7 mouse cellular contexts compared by ENCODE assay signal in genomic region chr2:152951850-152952720, GRCm38 (mm10). TPM values are rescaled to one million over a fixed set of nuclear protein-coding genes. Genes with fewer than 3 reads are reported as not detected.
DNase-seq lines count a peak whose midpoint lies in the region; ATAC-seq and TF ChIP-seq lines count a peak whose summit lies in the region.

No protein-coding gene starts in this region.

- peak overlapping the region; percentile 97 for H3K4me2 ChIP-seq in lung, embryonic 15.5 days
- H3K4me2 ChIP-seq in limb, embryonic 11.5 days (ENCODE audit: low read depth, severe bottlenecking) = peak overlapping the region; percentile 99
- H3K4me2 ChIP-seq in stomach, embryonic 14.5 days (replicated peaks; ENCODE audit: low read depth, low read length) = peak overlapping the region; percentile 99

- peaks cover 11% of the 10 kb centered on the region; the same call in 1 of the 2 replicates for H3K4me1 ChIP-seq in lung, embryonic 15.5 days
- no peaks in the 10 kb centered on the region for H3K4me1 ChIP-seq in embryonic fibroblast, embryonic 13.5 days (ENCODE audit: control insufficient read depth, insufficient read depth, low read length)
- H3K4me1 ChIP-seq in limb, embryonic 11.5 days (ENCODE audit: control insufficient read depth, insufficient read depth, low read length) = 0 out of 2 replicates have a peak, but pooled peaks cover 4% of the 10 kb centered on the region
- peaks cover 5% of the 10 kb centered on the region; the same call in 1 of the 2 replicates for H3K4me1 ChIP-seq in stomach, embryonic 14.5 days (ENCODE audit: control insufficient read depth, insufficient read depth, low read length)

- no peaks in the 10 kb centered on the region for H3K36me3 ChIP-seq in lung, embryonic 15.5 days
- no peaks in the 10 kb centered on the region for H3K36me3 ChIP-seq in limb, embryonic 11.5 days (ENCODE audit: control insufficient read depth, insufficient read depth, low read length)
- no peaks in the 10 kb centered on the region for H3K36me3 ChIP-seq in stomach, embryonic 14.5 days (ENCODE audit: control insufficient read depth, insufficient read depth, low read length)

- no peak for DNase-seq in lung, postnatal 25 days (ENCODE audit: low spot score)
- DNase-seq in limb, embryonic 11.5 days (ENCODE audit: low spot score) = no peak
- no peak for DNase-seq in urinary bladder, postnatal 25 days (ENCODE audit: low spot score)
- no peak for DNase-seq in natural killer cell, adult 2 months (ENCODE audit: low spot score in 2 of 2)

- no peaks in the 10 kb centered on the region for H3K9me3 ChIP-seq in lung, embryonic 15.5 days
- H3K9me3 ChIP-seq in limb, embryonic 11.5 days (ENCODE audit: control insufficient read depth, low read length) = no peaks in the 10 kb centered on the region
- no peaks in the 10 kb centered on the region for H3K9me3 ChIP-seq in stomach, embryonic 14.5 days (ENCODE audit: control insufficient read depth, low read depth, low read length)

- ATAC-seq in lung, embryonic 15.5 days (ENCODE audit: borderline replicate concordance, extremely low read depth, low FRiP score, low TSS enrichment) = no peak
- no peak for ATAC-seq in limb, embryonic 11.5 days (ENCODE audit: insufficient number of reproducible peaks, low FRiP score, low TSS enrichment, low read depth)
- ATAC-seq in stomach, embryonic 14.5 days (ENCODE audit: insufficient number of reproducible peaks, insufficient read depth, low FRiP score, low read depth) = no peak

- H3K4me3 ChIP-seq in lung, embryonic 15.5 days = peak overlapping the region; percentile 55
- peak overlapping the region; percentile 53 for H3K4me3 ChIP-seq in embryonic fibroblast, embryonic 13.5 days (ENCODE audit: insufficient read depth, low read length)
- peak overlapping the region; percentile 59 for H3K4me3 ChIP-seq in limb, embryonic 11.5 days (ENCODE audit: low read depth, low read length)
- H3K4me3 ChIP-seq in stomach, embryonic 14.5 days (ENCODE audit: low read depth, low read length) = peak overlapping the region; percentile 57

- TF ChIP-seq POLR2A in embryonic fibroblast, embryonic 13.5 days (IDR thresholded peaks at IDR 0.05; ENCODE audit: low read depth, low read length) = no peak

- peaks cover 84% of the 10 kb centered on the region for H3K27me3 ChIP-seq in lung, embryonic 15.5 days
- peaks cover 24% of the 10 kb centered on the region for H3K27me3 ChIP-seq in limb, embryonic 11.5 days (ENCODE audit: control insufficient read depth, insufficient read depth, low read length)
- peaks cover 18% of the 10 kb centered on the region; the same call in 1 of the 2 replicates for H3K27me3 ChIP-seq in stomach, embryonic 14.5 days (ENCODE audit: control insufficient read depth, insufficient read depth, low read length)

- WGBS in lung, embryonic 15.5 days = 16% methylated on average over 13 of the region's 13 CpGs
- WGBS in limb, embryonic 11.5 days = 26% methylated on average over 13 of the region's 13 CpGs
- WGBS in stomach, embryonic 14.5 days = 18% methylated on average over 13 of the region's 13 CpGs

- H3K27ac ChIP-seq in lung, embryonic 15.5 days = no peak overlapping the region
- H3K27ac ChIP-seq in embryonic fibroblast, embryonic 13.5 days (ENCODE audit: insufficient read depth, low read length) = no peak overlapping the region
- no peak overlapping the region for H3K27ac ChIP-seq in limb, embryonic 11.5 days (replicated peaks; ENCODE audit: low read depth, low read length)
- H3K27ac ChIP-seq in stomach, embryonic 14.5 days (ENCODE audit: low read length) = no peak overlapping the region

- peak overlapping the region; percentile 47 for H3K9ac ChIP-seq in lung, embryonic 15.5 days
- peak overlapping the region; percentile 22 for H3K9ac ChIP-seq in limb, embryonic 11.5 days (ENCODE audit: low read length)
- H3K9ac ChIP-seq in stomach, embryonic 14.5 days (replicated peaks; ENCODE audit: low read depth, low read length) = 0 out of 2 replicates have a peak overlapping the region, but pooled peaks have one; percentile 36

- no peak for TF ChIP-seq CTCF in embryonic fibroblast, embryonic 13.5 days (IDR thresholded peaks at IDR 0.05; ENCODE audit: borderline replicate concordance, insufficient read depth, low read length)

RNA-seq across cellular contexts. Expression of gene Dusp15, which starts 0.6 kb away (rescaled TPM):
- 0.13 and 0.30 TPM in 2 replicates for polyA plus RNA-seq in lung, embryonic 15.5 days (2015; fragmentation: Nextera tagmentation; extraction: Ambion mirVana)
- 2.2 and 3.5 TPM in 2 replicates for polyA plus RNA-seq in embryonic fibroblast, embryonic 13.5 days (2011; ENCODE audit: insufficient read length, low read depth, missing spikeins)
- 0.37 and 1.0 TPM in 2 replicates for polyA plus RNA-seq in limb, embryonic 11.5 days (2014; fragmentation: Nextera tagmentation; extraction: Ambion mirVana)
- 0.13 and 0.39 TPM in 2 replicates for polyA plus RNA-seq in stomach, embryonic 14.5 days (2014; fragmentation: Nextera tagmentation; extraction: Ambion mirVana)

RNA-seq across cellular contexts. Expression of gene Ttll9, which starts 10.2 kb away (rescaled TPM):
- polyA plus RNA-seq in lung, embryonic 15.5 days (2015; fragmentation: Nextera tagmentation; extraction: Ambion mirVana) = 0.67 and 1.1 TPM in 2 replicates
- polyA plus RNA-seq in embryonic fibroblast, embryonic 13.5 days (2011; ENCODE audit: insufficient read length, low read depth, missing spikeins) = not detected in 2 replicates
- polyA plus RNA-seq in limb, embryonic 11.5 days (2014; fragmentation: Nextera tagmentation; extraction: Ambion mirVana) = 0.35 and 0.62 TPM in 2 replicates
- 0.39 and 1.1 TPM in 2 replicates for polyA plus RNA-seq in stomach, embryonic 14.5 days (2014; fragmentation: Nextera tagmentation; extraction: Ambion mirVana)

RNA-seq across cellular contexts. Expression of gene Foxs1, which starts 19.1 kb away (rescaled TPM):
- polyA plus RNA-seq in lung, embryonic 15.5 days (2015; fragmentation: Nextera tagmentation; extraction: Ambion mirVana) = 7.6 and 8.6 TPM in 2 replicates
- 12.2 and 30.1 TPM in 2 replicates for polyA plus RNA-seq in embryonic fibroblast, embryonic 13.5 days (2011; ENCODE audit: insufficient read length, low read depth, missing spikeins)
- 0.29 and 0.38 TPM in 2 replicates for polyA plus RNA-seq in limb, embryonic 11.5 days (2014; fragmentation: Nextera tagmentation; extraction: Ambion mirVana)
- polyA plus RNA-seq in stomach, embryonic 14.5 days (2014; fragmentation: Nextera tagmentation; extraction: Ambion mirVana) = 2.7 and 3.3 TPM in 2 replicates

RNA-seq across cellular contexts. Expression of gene Mylk2, which starts 40.9 kb away (rescaled TPM):
- 0.05 TPM in 2 replicates for polyA plus RNA-seq in lung, embryonic 15.5 days (2015; fragmentation: Nextera tagmentation; extraction: Ambion mirVana)
- 0.93 and 1.1 TPM in 2 replicates for polyA plus RNA-seq in embryonic fibroblast, embryonic 13.5 days (2011; ENCODE audit: insufficient read length, low read depth, missing spikeins)
- polyA plus RNA-seq in limb, embryonic 11.5 days (2014; fragmentation: Nextera tagmentation; extraction: Ambion mirVana) = not detected in 2 replicates
- polyA plus RNA-seq in stomach, embryonic 14.5 days (2014; fragmentation: Nextera tagmentation; extraction: Ambion mirVana) = not detected in 2 replicates
